Mouse (Mus musculus) forebrain, embryonic 11.5 days (tissue): ENCODE data around the gene Il1f10. TPM values are rescaled to one million over a fixed set of nuclear protein-coding genes. Genes with fewer than 3 reads are reported as not detected.

ENCODE experiments used
- ATAC-seq: fragments of 200-750 bp; cut with Nextera tagmentation; replicated peaks from 2 replicates; pipeline ENCODE4 v1.8.0; 2017; ENCODE audit warnings: moderate TSS enrichment; ENCODE audit not compliant: low FRiP score
- DNase-seq: peaks from one replicate; pipeline ENCODE4 v3.0.0-alpha.2; 2017; ENCODE audit warnings: low spot score
- H3K27ac ChIP-seq: fragments of 300-500 bp; sonication (generic); 2 replicates; pipeline ENCODE4 v1.5.1; 2014; ENCODE audit warnings: low read depth, low read length
- H3K27me3 ChIP-seq: fragments of 300-500 bp; sonication (generic); 2 replicates; pipeline ENCODE4 v1.6.1; 2014; ENCODE audit warnings: mild to moderate bottlenecking, low read length, mixed read lengths; ENCODE audit not compliant: control insufficient read depth, insufficient read depth
- H3K36me3 ChIP-seq: fragments of 300-500 bp; sonication (generic); 2 replicates; pipeline ENCODE4 v1.6.1; 2014; ENCODE audit warnings: mild to moderate bottlenecking, low read length, moderate library complexity, mixed read lengths; ENCODE audit not compliant: control insufficient read depth, insufficient read depth
- H3K4me1 ChIP-seq: fragments of 300-500 bp; sonication (generic); replicated peaks from 2 replicates; pipeline ENCODE4 v1.6.1; 2014; ENCODE audit warnings: low read length, mixed read lengths; ENCODE audit not compliant: control insufficient read depth, insufficient read depth
- H3K4me2 ChIP-seq: fragments of 300-500 bp; sonication (generic); 2 replicates; pipeline ENCODE4 v1.6.1; 2014; ENCODE audit warnings: low read depth, mild to moderate bottlenecking, low read length, moderate library complexity, mixed read lengths; ENCODE audit not compliant: severe bottlenecking
- H3K4me3 ChIP-seq: fragments of 300-500 bp; sonication (generic); 2 replicates; pipeline ENCODE4 v1.5.1; 2014; ENCODE audit warnings: low read depth, low read length
- H3K9ac ChIP-seq: fragments of 300-500 bp; sonication (generic); 2 replicates; pipeline ENCODE4 v1.6.1; 2014; ENCODE audit warnings: low read length
- H3K9me3 ChIP-seq: fragments of 300-500 bp; sonication (generic); 2 replicates; pipeline ENCODE4 v1.6.1; 2016; ENCODE audit warnings: low read length, mixed read lengths; ENCODE audit not compliant: control insufficient read depth
- WGBS: fragments of 180-500 bp; shearing (Covaris S2); extraction: QIAGEN DNeasy Blood & Tissue Kit; methylation state at CpG from one replicate; pipeline ENCODE4 v1.1.7; 2014; 5-methylcytosine and 5-hydroxymethylcytosine counted together
- polyA plus RNA-seq: library from polyadenylated mRNA; unstranded; fragments of >200 nt; fragmentation: Nextera tagmentation; extraction: Ambion mirVana; gene quantifications from 2 replicates; pipeline ENCODE4 v1.2.1, GENCODE M21; 2014

The Il1f10 gene
- polyA plus RNA-seq: not detected in 2 replicates

DNA sequence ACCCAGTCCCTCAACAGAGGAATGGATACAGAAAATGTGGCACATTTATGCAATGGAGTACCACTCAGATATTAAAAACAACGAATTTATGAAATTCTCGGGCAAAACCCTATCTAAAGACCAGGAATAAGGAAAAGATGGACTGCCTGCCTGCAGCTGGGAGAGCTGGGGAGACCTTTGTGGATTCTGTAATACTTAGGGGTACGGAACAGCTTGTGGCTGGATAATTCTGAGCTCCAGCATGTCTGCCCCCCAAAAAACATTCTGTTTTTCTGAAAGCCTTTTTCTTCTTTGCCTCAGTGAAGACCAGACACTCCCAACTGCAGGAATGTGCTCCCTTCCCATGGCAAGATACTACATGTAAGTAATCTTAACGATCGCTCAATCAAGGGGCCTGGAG lies at the start of gene Il1f10:
Il1f10 (plus strand) TSS at position 301 of the 400 bp plus-strand sequence.
- Histone ChIP-seq H3K36me3 (no peaks in the 10 kb centered on the region), H3K4me1 (no peaks in the 10 kb centered on the region), H3K9me3 (no peaks in the 10 kb centered on the region), H3K9ac (no peak within 1 kb of the TSS), H3K27me3 (no peaks in the 10 kb centered on the region), H3K4me3 (no peak within 1 kb of the TSS), H3K27ac (no peak within 1 kb of the TSS), H3K4me2 (no peak within 1 kb of the TSS)
- no peak for ATAC-seq
- 86% methylated on average over 5 of the region's 5 CpGs for WGBS
- no peak for DNase-seq

DNA sequence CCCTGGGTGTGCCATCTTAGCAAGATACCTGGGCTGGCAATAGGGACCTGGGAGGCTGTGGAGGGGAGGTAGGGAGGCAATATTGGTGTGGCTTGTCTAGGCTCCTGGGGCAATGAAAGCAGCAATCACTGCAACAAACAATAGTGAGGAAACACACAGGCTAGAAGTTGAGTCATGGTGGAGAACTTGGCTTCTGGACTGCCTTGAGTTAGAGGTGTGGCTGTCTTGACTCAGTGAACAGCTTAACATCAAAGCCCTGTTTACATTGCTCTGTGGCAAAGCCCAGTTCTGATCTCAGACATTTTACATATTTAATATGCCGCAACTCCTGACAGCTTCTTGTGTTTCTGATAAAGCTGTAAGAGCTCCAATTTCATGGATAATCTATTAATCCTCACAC lies 23.5 kb upstream of the Il1f10 start:
- 93% methylated on average over 1 of the region's 1 CpGs for WGBS

GRCm38 (mm10) chr2:24273619-24274018 lies 17.4 kb upstream of the Il1f10 start:
- no peak for ATAC-seq
- no peaks in the 10 kb centered on the region for H3K36me3 ChIP-seq
- no peaks in the 10 kb centered on the region for H3K4me1 ChIP-seq
- H3K4me3 ChIP-seq: no peak overlapping the region
- no peaks in the 10 kb centered on the region for H3K9me3 ChIP-seq
- no peak overlapping the region for H3K27ac ChIP-seq
- no peak overlapping the region for H3K4me2 ChIP-seq
- 86% methylated on average over 2 of the region's 2 CpGs for WGBS
- no peaks in the 10 kb centered on the region for H3K27me3 ChIP-seq
- no peak for DNase-seq
- H3K9ac ChIP-seq: no peak overlapping the region

More for the DNA sequence above, 23.5 kb upstream of the Il1f10 start:
- Histone ChIP-seq H3K9ac (no peak overlapping the region), H3K4me2 (no peak overlapping the region), H3K4me1 (no peaks in the 10 kb centered on the region), H3K9me3 (no peaks in the 10 kb centered on the region), H3K36me3 (no peaks in the 10 kb centered on the region), H3K27me3 (no peaks in the 10 kb centered on the region), H3K4me3 (no peak overlapping the region), H3K27ac (no peak overlapping the region)
- no peak for DNase-seq
- no peak for ATAC-seq

- 22% methylated on average over 1 of the region's 1 CpGs for WGBS
- no peak for DNase-seq
- Histone ChIP-seq H3K36me3 (no peaks in the 10 kb centered on the region), H3K27ac (no peak overlapping the region), H3K4me2 (no peak overlapping the region), H3K4me3 (no peak overlapping the region), H3K9me3 (no peaks in the 10 kb centered on the region), H3K4me1 (no peaks in the 10 kb centered on the region), H3K9ac (no peak overlapping the region), H3K27me3 (no peaks in the 10 kb centered on the region)
- no peak for ATAC-seq
These were observed 15.8 kb upstream of the Il1f10 start for GRCm38 (mm10) chr2:24275146-24275545.

- no peak within 1 kb of the TSS for H3K4me3 ChIP-seq
- no peaks in the 10 kb centered on the region for H3K36me3 ChIP-seq
- H3K9ac ChIP-seq: no peak within 1 kb of the TSS
- no peaks in the 10 kb centered on the region for H3K9me3 ChIP-seq
- no peak within 1 kb of the TSS for H3K27ac ChIP-seq
- H3K4me2 ChIP-seq: no peak within 1 kb of the TSS
- DNase-seq (no peak), ATAC-seq (no peak)
- H3K27me3 ChIP-seq: no peaks in the 10 kb centered on the region
- H3K4me1 ChIP-seq: no peaks in the 10 kb centered on the region
These were observed 14.3 kb upstream of the Il1f10 start, which contains the start of gene Il1f5 for GRCm38 (mm10) chr2:24276654-24277053. Gene Il1f5 (plus strand): TSS chr2:24276954.

DNA sequence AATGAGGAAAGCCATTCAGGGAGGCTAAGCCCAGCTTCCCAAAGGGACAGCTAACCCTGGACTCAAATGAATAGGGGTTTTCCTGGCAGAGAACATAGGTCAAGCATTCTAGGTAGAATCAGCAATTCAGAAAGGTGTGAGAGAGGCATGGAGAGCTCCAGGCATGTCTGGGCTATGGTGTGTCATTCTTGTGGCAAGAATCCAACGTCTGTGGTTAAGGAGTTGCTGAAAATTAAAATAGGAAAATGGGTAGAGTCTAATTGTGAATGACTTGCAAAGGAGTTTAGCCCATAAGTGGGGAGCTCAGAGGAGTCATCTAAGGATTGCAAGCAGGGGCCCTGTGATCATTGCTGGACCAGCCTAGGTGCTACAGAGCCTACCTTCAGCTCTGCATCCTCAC lies 3.6 kb downstream of the Il1f10 start:
- no peak for DNase-seq
- no peaks in the 10 kb centered on the region for H3K4me1 ChIP-seq
- no peaks in the 10 kb centered on the region for H3K9me3 ChIP-seq
- no peaks in the 10 kb centered on the region for H3K36me3 ChIP-seq
- no peak overlapping the region for H3K27ac ChIP-seq
- 42% methylated on average over 1 of the region's 1 CpGs for WGBS
- no peak for ATAC-seq
- no peaks in the 10 kb centered on the region for H3K27me3 ChIP-seq
- H3K4me2 ChIP-seq: no peak overlapping the region
- no peak overlapping the region for H3K4me3 ChIP-seq
- no peak overlapping the region for H3K9ac ChIP-seq

- Histone ChIP-seq H3K27me3 (no peaks in the 10 kb centered on the region), H3K36me3 (no peaks in the 10 kb centered on the region), H3K4me3 (no peak overlapping the region), H3K9ac (no peak overlapping the region), H3K9me3 (no peaks in the 10 kb centered on the region), H3K4me2 (no peak overlapping the region), H3K4me1 (no peaks in the 10 kb centered on the region), H3K27ac (no peak overlapping the region)
- DNase-seq: peak; percentile 65
- 14% methylated on average over 3 of the region's 3 CpGs for WGBS
- ATAC-seq: no peak
These were observed 5.8 kb downstream of the Il1f10 start for GRCm38 (mm10) chr2:24296837-24297236.

- no peaks in the 10 kb centered on the region for H3K27me3 ChIP-seq
- no peak overlapping the region for H3K27ac ChIP-seq
- no peak overlapping the region for H3K4me3 ChIP-seq
- ATAC-seq: no peak
- WGBS: 79% methylated on average over 6 of the region's 6 CpGs
- no peaks in the 10 kb centered on the region for H3K4me1 ChIP-seq
- H3K36me3 ChIP-seq: no peaks in the 10 kb centered on the region
- H3K4me2 ChIP-seq: no peak overlapping the region
- H3K9ac ChIP-seq: no peak overlapping the region
- no peak for DNase-seq
- H3K9me3 ChIP-seq: no peaks in the 10 kb centered on the region
These were observed 20.5 kb downstream of the Il1f10 start for GRCm38 (mm10) chr2:24311302-24312001.

DNA sequence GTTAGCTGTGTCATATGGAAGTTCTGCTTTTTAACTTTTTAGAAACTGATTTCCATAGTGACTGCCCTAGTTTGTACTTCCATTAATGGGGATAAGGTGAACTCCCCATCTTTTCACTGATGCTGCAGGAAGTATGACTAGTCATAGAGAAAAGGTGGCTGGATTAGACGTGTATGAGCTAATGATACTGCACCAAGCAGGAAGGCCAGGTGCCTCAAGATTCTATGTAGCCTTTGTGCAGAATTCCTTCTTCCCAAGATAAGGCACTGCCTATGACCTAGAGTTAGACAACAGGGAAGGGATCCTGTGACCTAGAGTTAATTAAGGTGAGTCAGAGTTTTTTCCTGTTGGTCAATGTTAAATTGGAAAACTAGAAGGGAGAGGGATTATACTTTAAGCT lies 25.9 kb downstream of the Il1f10 start:
- WGBS: 89% methylated on average over 1 of the region's 1 CpGs
- Histone ChIP-seq H3K4me2 (no peak overlapping the region), H3K4me1 (no peaks in the 10 kb centered on the region), H3K27me3 (no peaks in the 10 kb centered on the region), H3K9me3 (no peaks in the 10 kb centered on the region), H3K4me3 (no peak overlapping the region), H3K27ac (no peak overlapping the region), H3K36me3 (no peaks in the 10 kb centered on the region), H3K9ac (no peak overlapping the region)
- DNase-seq: no peak
- ATAC-seq: no peak
